Mouse (Mus musculus): ENCODE results near the gene Ptprd.
A peak's percentile ranks its signal among the peaks of the same experiment; 100 is the strongest.

Ptprd gene

GRCm38 (mm10) chr4:76023756-76024501 lies 2187.8 kb downstream of the Ptprd start:
- DNase-seq (ENCODE audit: low read depth): no peak

- no peak for DNase-seq (ENCODE audit: low read depth)
Observed at GRCm38 (mm10) chr4:76021670-76022069, 2190.1 kb downstream of the Ptprd start.

GRCm38 (mm10) chr4:76015026-76015425 lies 2196.7 kb downstream of the Ptprd start:
- no peak for DNase-seq (ENCODE audit: low read depth)

- no peak for DNase-seq (ENCODE audit: low read depth)
Observed at GRCm38 (mm10) chr4:76014151-76014840, 2197.5 kb downstream of the Ptprd start.

- DNase-seq (ENCODE audit: low read depth): no peak
Observed at GRCm38 (mm10) chr4:76008580-76008979, 2203.2 kb downstream of the Ptprd start.

GRCm38 (mm10) chr4:76007219-76007618 lies 2204.5 kb downstream of the Ptprd start:
- no peak for DNase-seq (ENCODE audit: low read depth)

GRCm38 (mm10) chr4:76006717-76007116 lies 2205.0 kb downstream of the Ptprd start:
- no peak for DNase-seq (ENCODE audit: low read depth)

- no peak for DNase-seq (ENCODE audit: low read depth)
Observed at GRCm38 (mm10) chr4:76004161-76004560, 2207.6 kb downstream of the Ptprd start.

GRCm38 (mm10) chr4:76000258-76000657 lies 2211.5 kb downstream of the Ptprd start:
- no peak for DNase-seq (ENCODE audit: low read depth)

- DNase-seq (ENCODE audit: low read depth): no peak
Observed at GRCm38 (mm10) chr4:75995841-75996240, 2215.9 kb downstream of the Ptprd start.

- DNase-seq (ENCODE audit: low read depth): no peak
Observed at GRCm38 (mm10) chr4:75994576-75994975, 2217.2 kb downstream of the Ptprd start.

GRCm38 (mm10) chr4:75993092-75993491 lies 2218.7 kb downstream of the Ptprd start:
- no peak for DNase-seq (ENCODE audit: low read depth)

GRCm38 (mm10) chr4:75991621-75992245 lies 2220.0 kb downstream of the Ptprd start:
- DNase-seq (ENCODE audit: low read depth): no peak

- DNase-seq (ENCODE audit: low read depth): peak; percentile 20
Observed at GRCm38 (mm10) chr4:75974728-75975127, 2237.0 kb downstream of the Ptprd start.

- no peak for DNase-seq (ENCODE audit: low read depth)
Observed at GRCm38 (mm10) chr4:75973322-75973721, 2238.4 kb downstream of the Ptprd start.

- no peak for DNase-seq (ENCODE audit: low read depth)
Observed at GRCm38 (mm10) chr4:75969961-75970360, 2241.8 kb downstream of the Ptprd start.

GRCm38 (mm10) chr4:75968618-75969017 lies 2243.1 kb downstream of the Ptprd start:
- DNase-seq (ENCODE audit: low read depth): no peak

GRCm38 (mm10) chr4:75965810-75966209 lies 2246.0 kb downstream of the Ptprd start:
- no peak for DNase-seq (ENCODE audit: low read depth)

- DNase-seq (ENCODE audit: low read depth): no peak
Observed at GRCm38 (mm10) chr4:75962916-75963315, 2248.8 kb downstream of the Ptprd start.

GRCm38 (mm10) chr4:75961865-75962264 lies 2249.9 kb downstream of the Ptprd start:
- no peak for DNase-seq (ENCODE audit: low read depth)

- no peak for DNase-seq (ENCODE audit: low read depth)
Observed at GRCm38 (mm10) chr4:75953349-75954060, 2258.3 kb downstream of the Ptprd start.

- DNase-seq (ENCODE audit: low read depth): no peak
Observed at GRCm38 (mm10) chr4:75950582-75950981, 2261.2 kb downstream of the Ptprd start.

All from c-Kit-positive CD71-positive TER-119-negative erythroid progenitor cells, embryonic 14.5 days (primary cell).